In genomic region chr11:46062993-46063731, GRCm38 (mm10) we compare ENCODE assay signal across 9 mouse cellular contexts. TPM values are rescaled to one million over a fixed set of nuclear protein-coding genes. Genes with fewer than 3 reads are reported as not detected.
A peak's percentile ranks its signal among the peaks of the same experiment; 100 is the strongest.
DNase-seq lines count a peak whose midpoint lies in the region; ATAC-seq and TF ChIP-seq lines count a peak whose summit lies in the region.
"Had no signal": no experiment of that assay in that cellular context is flagged by ENCODE, and none has a peak within 500 bp of the region (broad histone marks: within the 10 kb centered on the region; RNA-seq: fewer than 3 reads in every experiment).

No protein-coding gene starts in this region.

- no peak for ATAC-seq in intestine, embryonic 15.5 days
- ATAC-seq in stomach, embryonic 15.5 days (ENCODE audit: insufficient read depth, low FRiP score, low read depth): no peak
- ATAC-seq in erythroblast, adult 5-6 weeks (replicated peaks; ENCODE audit: low FRiP score, poor library complexity, severe bottlenecking): no peak
- no peak for ATAC-seq in hindbrain, embryonic 13.5 days (ENCODE audit: low FRiP score)

- no peak for TF ChIP-seq POLR2A in testis, adult 2 months (IDR thresholded peaks at IDR 0.05; ENCODE audit: control insufficient read depth, low read depth, low read length)

- TF ChIP-seq CTCF in testis, adult 2 months (IDR thresholded peaks at IDR 0.05; ENCODE audit: control insufficient read depth, insufficient read depth, insufficient replicate concordance, low read depth, low read length): 0 out of 2 replicates have a peak, but pooled peaks have one; percentile 21

- H3K4me2 ChIP-seq in intestine, embryonic 15.5 days (replicated peaks): 0 out of 2 replicates have a peak overlapping the region, but pooled peaks have one; percentile 6
- H3K4me2 ChIP-seq in stomach, embryonic 15.5 days: no peak overlapping the region
- H3K4me2 ChIP-seq in hindbrain, embryonic 13.5 days: no peak overlapping the region
- H3K4me2 ChIP-seq: hindbrain, embryonic 15.5 days had no signal

- H3K27ac ChIP-seq in testis, adult 2 months (ENCODE audit: control insufficient read depth, insufficient read depth, low read depth, low read length): no peak overlapping the region
- H3K27ac ChIP-seq in intestine, embryonic 15.5 days: peak overlapping the region; percentile 22
- H3K27ac ChIP-seq in stomach, embryonic 15.5 days: peak overlapping the region; percentile 28; the same call in 1 of the 2 replicates
- no peak overlapping the region for H3K27ac ChIP-seq in hindbrain, embryonic 13.5 days
- H3K27ac ChIP-seq: hindbrain, embryonic 15.5 days had no signal

- H3K9me3 ChIP-seq in intestine, embryonic 15.5 days: no peaks in the 10 kb centered on the region
- H3K9me3 ChIP-seq in stomach, embryonic 15.5 days: no peaks in the 10 kb centered on the region
- H3K9me3 ChIP-seq in hindbrain, embryonic 13.5 days: no peaks in the 10 kb centered on the region
- H3K9me3 ChIP-seq: hindbrain, embryonic 15.5 days had no signal

- no peaks in the 10 kb centered on the region for H3K4me1 ChIP-seq in testis, adult 2 months (ENCODE audit: control insufficient read depth, insufficient read depth, low read length)
- peaks cover 21% of the 10 kb centered on the region for H3K4me1 ChIP-seq in intestine, embryonic 15.5 days (replicated peaks)
- H3K4me1 ChIP-seq in stomach, embryonic 15.5 days: peaks cover 17% of the 10 kb centered on the region
- H3K4me1 ChIP-seq in hindbrain, embryonic 13.5 days (replicated peaks): peaks cover 22% of the 10 kb centered on the region

- peak; percentile 64 for DNase-seq in adrenal gland, postnatal 10 days
- no peak for DNase-seq in adrenal gland, postnatal 4 days (ENCODE audit: low spot score in 2 of 2)
- no peak for DNase-seq in testis, postnatal 10 days (ENCODE audit: low spot score)

- H3K9ac ChIP-seq in intestine, embryonic 15.5 days: no peak overlapping the region
- no peak overlapping the region for H3K9ac ChIP-seq in stomach, embryonic 15.5 days
- H3K9ac ChIP-seq in hindbrain, embryonic 13.5 days: no peak overlapping the region
- H3K9ac ChIP-seq: hindbrain, embryonic 15.5 days had no signal

- 55% methylated on average over 9 of the region's 9 CpGs for WGBS in intestine, embryonic 15.5 days
- 52% methylated on average over 9 of the region's 9 CpGs for WGBS in stomach, embryonic 15.5 days
- 62% methylated on average over 9 of the region's 9 CpGs for WGBS in hindbrain, embryonic 13.5 days

- no peak overlapping the region for H3K4me3 ChIP-seq in testis, adult 2 months (ENCODE audit: control insufficient read depth, low read depth, low read length)
- no peak overlapping the region for H3K4me3 ChIP-seq in intestine, embryonic 15.5 days (replicated peaks)
- no peak overlapping the region for H3K4me3 ChIP-seq in stomach, embryonic 15.5 days (replicated peaks)
- H3K4me3 ChIP-seq in hindbrain, embryonic 13.5 days: no peak overlapping the region
- H3K4me3 ChIP-seq: hindbrain, embryonic 15.5 days had no signal

- no peaks in the 10 kb centered on the region for H3K36me3 ChIP-seq in testis, adult 2 months (ENCODE audit: control insufficient read depth, insufficient read depth, low read length)
- H3K36me3 ChIP-seq in intestine, embryonic 15.5 days: 0 out of 2 replicates have a peak, but pooled peaks cover 5% of the 10 kb centered on the region
- H3K36me3 ChIP-seq in stomach, embryonic 15.5 days: no peaks in the 10 kb centered on the region
- peaks cover 25% of the 10 kb centered on the region for H3K36me3 ChIP-seq in hindbrain, embryonic 13.5 days

- H3K27me3 ChIP-seq in testis, adult 2 months (ENCODE audit: control insufficient read depth, insufficient read depth, low read length): no peaks in the 10 kb centered on the region
- H3K27me3 ChIP-seq in intestine, embryonic 15.5 days (replicated peaks): no peaks in the 10 kb centered on the region
- no peaks in the 10 kb centered on the region for H3K27me3 ChIP-seq in stomach, embryonic 15.5 days (replicated peaks)
- H3K27me3 ChIP-seq in hindbrain, embryonic 13.5 days: no peaks in the 10 kb centered on the region
- H3K27me3 ChIP-seq: hindbrain, embryonic 15.5 days had no signal

RNA-seq across cellular contexts. Expression of gene Adam19, which starts 7.4 kb away (rescaled TPM):
- 10 to 100 TPM; 15.5 to 25.3 TPM for total RNA-seq in adrenal gland, postnatal 10 days (2021)
- total RNA-seq in adrenal gland, postnatal 4 days (2021): 10 to 100 TPM; 22.4 to 25.8 TPM
- 1.0 and 1.1 TPM in 2 replicates for polyA plus RNA-seq in testis, adult 2 months (2012; rRNA removed)
- polyA plus RNA-seq in intestine, embryonic 15.5 days (2015; fragmentation: Nextera tagmentation; extraction: Ambion mirVana): 16.5 and 16.6 TPM in 2 replicates
- 17.1 and 20.4 TPM in 2 replicates for polyA plus RNA-seq in stomach, embryonic 15.5 days (2015; fragmentation: Nextera tagmentation; extraction: Ambion mirVana)
- total RNA-seq in erythroblast, adult 5-6 weeks (2015; ENCODE audit: low replicate concordance): 4.6 TPM in 2 replicates
- 5.6 and 6.2 TPM in 2 replicates for total RNA-seq in erythroblast, adult 5-6 weeks (2017; ENCODE audit: low replicate concordance)
- 13.2 and 14.9 TPM in 2 replicates for polyA plus RNA-seq in hindbrain, embryonic 13.5 days (2015; fragmentation: Nextera tagmentation; extraction: Ambion mirVana)

RNA-seq across cellular contexts. Expression of gene Gm12166, which starts 11.0 kb away (rescaled TPM):
- 1 to 10 TPM; 4.0 to 4.6 TPM for total RNA-seq in adrenal gland, postnatal 10 days (2021)
- 1 to 10 TPM; 6.1 to 8.2 TPM for total RNA-seq in adrenal gland, postnatal 4 days (2021)
- 5.5 and 6.9 TPM in 2 replicates for polyA plus RNA-seq in testis, adult 2 months (2012; rRNA removed)
- 5.2 and 7.3 TPM in 2 replicates for polyA plus RNA-seq in intestine, embryonic 15.5 days (2015; fragmentation: Nextera tagmentation; extraction: Ambion mirVana)
- polyA plus RNA-seq in stomach, embryonic 15.5 days (2015; fragmentation: Nextera tagmentation; extraction: Ambion mirVana): 5.5 and 11.1 TPM in 2 replicates
- 4.4 and 4.8 TPM in 2 replicates for total RNA-seq in erythroblast, adult 5-6 weeks (2015; ENCODE audit: low replicate concordance)
- total RNA-seq in erythroblast, adult 5-6 weeks (2017; ENCODE audit: low replicate concordance): 4.3 and 8.9 TPM in 2 replicates
- polyA plus RNA-seq in hindbrain, embryonic 13.5 days (2015; fragmentation: Nextera tagmentation; extraction: Ambion mirVana): 5.0 and 7.9 TPM in 2 replicates

Comparison
In these comparisons a context has a peak if more than half of its experiments do, and no peak if none do; other contexts are left out.
1. H3K27ac ChIP-seq: peak in intestine, embryonic 15.5 days (single experiment) and stomach, embryonic 15.5 days (single experiment); none in testis, adult 2 months (single experiment) and hindbrain, embryonic 13.5 days (single experiment).